Mouse (Mus musculus) cerebellum, postnatal 10 days (tissue): ENCODE data around the gene Olfr1302.

Experiments
- DNase-seq, 2 experiments: peaks; one replicate each; pipeline ENCODE4 v3.0.0; 2021; ENCODE audit warnings: mixed read lengths in 2 of 2

Olfr1302 gene

GRCm38 (mm10) chr2:111777129-111777528 is at the start of gene Olfr1302:
Gene Olfr1302 (plus strand): TSS chr2:111777429.
- DNase-seq: no peak

- DNase-seq: no peak
Observed at GRCm38 (mm10) chr2:111750706-111751105, 26.5 kb upstream of the Olfr1302 start, which contains the start of gene Olfr1301. Gene Olfr1301 (plus strand): TSS chr2:111751006.

- DNase-seq: no peak
Observed at GRCm38 (mm10) chr2:111812936-111813335, 35.7 kb downstream of the Olfr1302 start.

GRCm38 (mm10) chr2:111820240-111820639 is 43.0 kb downstream of the Olfr1302 start, which contains the start of gene Olfr1303:
Gene Olfr1303 (minus strand): TSS chr2:111820340.
- no peak for DNase-seq
